Mouse (Mus musculus) lung, embryonic 14.5 days (tissue): Measurements from ENCODE around the gene Gfm1. TPM values are rescaled to one million over a fixed set of nuclear protein-coding genes. Genes with fewer than 3 reads are reported as not detected.

Experiments
- ATAC-seq: fragments of 200-750 bp; cut with Nextera tagmentation; 2 replicates; pipeline ENCODE4 v1.8.0; 2017; ENCODE audit warnings: mild to moderate bottlenecking, moderate TSS enrichment, moderate library complexity; ENCODE audit not compliant: insufficient read depth
- DNase-seq: peaks from one replicate; pipeline ENCODE4 v3.0.0-alpha.2; 2015
- H3K27ac ChIP-seq: fragments of 300-500 bp; sonication (generic); 2 replicates; pipeline ENCODE4 v1.5.1; 2014; ENCODE audit warnings: low read depth, mild to moderate bottlenecking, moderate library complexity
- H3K27me3 ChIP-seq: fragments of 300-500 bp; sonication (generic); 2 replicates; pipeline ENCODE4 v1.6.1; 2014; ENCODE audit warnings: low read length, control low read depth; ENCODE audit not compliant: insufficient read depth
- H3K36me3 ChIP-seq: fragments of 300-500 bp; sonication (generic); 2 replicates; pipeline ENCODE4 v1.6.1; 2014; ENCODE audit warnings: control low read depth; ENCODE audit not compliant: insufficient read depth
- H3K4me1 ChIP-seq: fragments of 300-500 bp; sonication (generic); 2 replicates; pipeline ENCODE4 v1.6.1; 2014; ENCODE audit warnings: antibody characterized with exemption, control low read depth; ENCODE audit not compliant: insufficient read depth
- H3K4me2 ChIP-seq: fragments of 300-500 bp; sonication (generic); 2 replicates; pipeline ENCODE4 v1.6.1; 2014; ENCODE audit warnings: mild to moderate bottlenecking
- H3K4me3 ChIP-seq: fragments of 300-500 bp; sonication (generic); 2 replicates; pipeline ENCODE4 v1.5.1; 2014; ENCODE audit warnings: low read depth, low read length
- H3K9ac ChIP-seq: fragments of 300-500 bp; sonication (generic); 2 replicates; pipeline ENCODE4 v1.6.1; 2014
- H3K9me3 ChIP-seq: fragments of 300-500 bp; sonication (generic); 2 replicates; pipeline ENCODE4 v1.6.1; 2016; ENCODE audit warnings: low read depth, low read length, control low read depth
- CTCF ChIP-seq: IDR thresholded peaks from 2 replicates; pipeline ENCODE4 v1.5.1; 2016; ENCODE audit warnings: antibody characterized with exemption, low read depth
- WGBS: fragments of 180-500 bp; shearing (Covaris S2); extraction: QIAGEN DNeasy Blood & Tissue Kit; methylation state at CpG from one replicate; pipeline ENCODE4 v1.1.7; 2014; 5-methylcytosine and 5-hydroxymethylcytosine counted together
- polyA plus RNA-seq: library from polyadenylated mRNA; unstranded; fragments of >200 nt; fragmentation: Nextera tagmentation; extraction: Ambion mirVana; gene quantifications from 2 replicates; pipeline ENCODE4 v1.2.1, GENCODE M21; 2014

Gfm1 gene
- polyA plus RNA-seq, 1 experiment from 2014 or later = 45.9 TPM

DNA sequence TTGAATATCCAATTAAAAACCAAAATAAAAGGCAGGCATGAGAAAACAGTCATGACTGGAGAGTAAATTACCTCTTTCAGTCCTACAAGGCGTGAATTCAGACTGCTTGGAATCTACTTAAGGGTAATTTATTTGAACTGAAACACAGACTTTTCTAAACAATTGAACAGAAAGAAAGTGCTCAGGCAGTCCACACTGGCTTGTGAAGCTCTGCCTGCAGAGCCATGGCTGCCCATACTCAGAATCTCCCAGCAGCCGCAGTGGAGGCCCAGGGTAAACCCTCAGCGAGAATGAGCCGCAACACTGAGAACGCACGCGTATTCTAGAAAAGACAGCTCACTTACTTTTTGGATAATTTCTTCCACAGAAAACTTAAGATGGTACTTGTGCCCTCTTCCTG is 32.1 kb downstream of the Gfm1 start:
- Histone ChIP-seq H3K4me3 (peak overlapping the region; percentile 53; the same call in 1 of the 2 replicates), H3K9ac (no peak overlapping the region)

DNA sequence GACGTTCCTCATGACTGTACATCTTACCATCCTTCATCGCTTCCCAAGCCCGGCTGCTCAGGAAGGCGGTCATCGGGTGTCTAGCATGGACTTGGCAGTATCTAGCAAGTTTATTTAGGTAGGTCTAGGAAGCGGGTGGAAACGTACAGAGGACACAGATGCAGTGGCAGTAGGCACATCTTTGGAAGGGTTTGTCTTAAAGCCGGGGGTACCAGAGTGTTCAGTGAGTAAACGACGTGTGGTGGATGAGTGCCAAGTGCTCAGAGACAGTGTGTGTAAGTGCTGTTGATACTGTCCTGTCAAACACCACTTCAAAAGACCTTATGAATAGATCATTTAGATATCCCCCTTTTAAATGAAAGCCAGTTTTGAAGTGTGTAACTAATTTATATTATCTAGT is 32.7 kb downstream of the Gfm1 start:
- 14% methylated on average over 10 of the region's 10 CpGs for WGBS
- no peak for TF ChIP-seq CTCF
- DNase-seq (peak; percentile 82), ATAC-seq (peak; percentile 66)
- Histone ChIP-seq H3K4me3 (peak overlapping the region; percentile 53), H3K4me1 (no peaks in the 10 kb centered on the region), H3K9me3 (no peaks in the 10 kb centered on the region), H3K4me2 (peak overlapping the region; percentile 79), H3K27me3 (no peaks in the 10 kb centered on the region), H3K9ac (peak overlapping the region; percentile 62), H3K36me3 (peaks cover 28% of the 10 kb centered on the region), H3K27ac (no peak overlapping the region)

More for the DNA sequence above, 32.1 kb downstream of the Gfm1 start:
- ATAC-seq = no peak
- DNase-seq = peak; percentile 17
- H3K27ac ChIP-seq = no peak overlapping the region
- H3K36me3 ChIP-seq = peaks cover 32% of the 10 kb centered on the region
- H3K27me3 ChIP-seq = no peaks in the 10 kb centered on the region
- H3K9me3 ChIP-seq = no peaks in the 10 kb centered on the region
- no peak for TF ChIP-seq CTCF
- peak overlapping the region; percentile 79 for H3K4me2 ChIP-seq
- WGBS = 62% methylated on average over 7 of the region's 7 CpGs
- H3K4me1 ChIP-seq = no peaks in the 10 kb centered on the region

DNA sequence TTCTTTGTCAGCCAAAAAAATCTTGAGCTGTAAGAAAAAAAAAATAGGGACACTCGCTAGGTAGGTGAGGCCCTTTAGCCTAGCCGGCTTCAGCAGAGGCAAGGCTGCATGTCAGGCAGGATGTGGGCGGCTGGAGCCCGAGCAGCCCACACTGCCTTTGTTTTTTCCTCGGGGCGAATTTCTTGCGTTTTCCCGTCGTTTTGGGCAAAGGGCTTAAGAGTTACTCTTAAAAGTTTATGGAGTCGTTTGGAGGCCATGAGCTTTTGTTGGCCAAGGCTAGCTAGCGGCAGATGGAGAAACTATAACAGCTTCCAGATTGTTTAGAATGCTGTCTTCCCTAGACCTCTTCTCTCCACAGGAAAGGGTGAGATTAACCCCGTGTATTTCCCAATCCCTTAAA is 33.1 kb downstream of the Gfm1 start:
- peaks cover 29% of the 10 kb centered on the region for H3K36me3 ChIP-seq
- peak overlapping the region; percentile 89 for H3K27ac ChIP-seq
- H3K27me3 ChIP-seq = no peaks in the 10 kb centered on the region
- WGBS = under 1% methylated on average over 12 of the region's 12 CpGs
- peak overlapping the region; percentile 62 for H3K9ac ChIP-seq
- ATAC-seq (peak; percentile 74), DNase-seq (peak; percentile 64)
- peak overlapping the region; percentile 79 for H3K4me2 ChIP-seq
- TF ChIP-seq CTCF = no peak
- H3K9me3 ChIP-seq = no peaks in the 10 kb centered on the region
- no peaks in the 10 kb centered on the region for H3K4me1 ChIP-seq
- H3K4me3 ChIP-seq = peak overlapping the region; percentile 53

DNA sequence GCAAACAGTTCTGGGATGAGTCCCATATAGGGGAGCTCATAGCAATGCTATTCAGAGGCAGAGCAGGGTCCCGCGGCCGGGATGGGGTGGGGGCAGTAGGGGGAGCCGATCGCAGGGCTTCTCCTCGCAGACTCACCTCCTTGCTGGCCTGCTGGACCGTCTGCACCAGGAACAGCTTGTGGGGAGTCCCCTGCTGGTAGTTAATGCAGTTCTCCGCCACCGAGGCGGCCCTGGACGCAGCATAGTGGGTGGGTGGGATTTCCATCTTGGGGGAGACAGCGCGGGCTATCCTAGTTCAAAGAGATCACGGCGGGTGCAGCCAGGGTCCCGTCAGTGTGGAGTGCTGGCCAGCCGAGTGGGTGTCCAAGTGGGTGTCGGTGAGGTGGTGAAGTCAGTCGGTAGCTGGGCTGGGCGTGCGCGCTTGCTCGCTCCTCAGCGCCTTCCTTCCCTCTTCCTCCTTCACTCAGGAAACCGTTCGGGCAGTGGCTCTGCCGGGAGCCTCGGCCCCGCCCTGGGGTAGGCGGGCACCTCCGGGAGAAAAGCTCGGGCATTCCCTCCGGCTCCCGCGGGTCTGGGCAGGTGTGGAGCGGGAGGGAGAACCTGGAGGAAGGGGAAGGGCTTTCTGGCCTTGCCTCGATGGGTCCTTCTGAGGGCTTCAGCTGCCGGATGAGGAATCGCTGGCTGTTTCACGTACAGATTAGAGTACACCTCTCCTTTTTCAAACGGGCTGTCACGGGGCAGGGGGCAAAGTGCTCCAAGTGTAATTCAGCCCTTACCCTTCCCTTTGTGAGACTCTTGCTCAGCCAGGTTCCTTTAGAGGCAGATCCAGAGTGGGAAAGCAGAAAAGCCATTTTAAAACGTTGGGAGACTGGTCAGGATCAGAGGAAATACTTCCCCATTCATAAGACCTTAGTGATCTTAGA is 33.8 kb downstream of the Gfm1 start, which contains the start of gene Lxn:
Lxn (minus strand) TSS at position 477 of the 923 bp plus-strand sequence.
- peak within 1 kb of the TSS; percentile 89 for H3K27ac ChIP-seq
- H3K9me3 ChIP-seq = no peaks in the 10 kb centered on the region
- peaks cover 28% of the 10 kb centered on the region for H3K36me3 ChIP-seq
- ATAC-seq (peak; percentile 91), DNase-seq (peak; percentile 82)
- H3K4me1 ChIP-seq = no peaks in the 10 kb centered on the region
- peak within 1 kb of the TSS; percentile 62 for H3K9ac ChIP-seq
- H3K27me3 ChIP-seq = no peaks in the 10 kb centered on the region
- H3K4me2 ChIP-seq = peak within 1 kb of the TSS; percentile 79
- WGBS = under 1% methylated on average over 43 of the region's 43 CpGs
- H3K4me3 ChIP-seq = peak within 1 kb of the TSS; percentile 53
- TF ChIP-seq CTCF = peak; percentile 66

DNA sequence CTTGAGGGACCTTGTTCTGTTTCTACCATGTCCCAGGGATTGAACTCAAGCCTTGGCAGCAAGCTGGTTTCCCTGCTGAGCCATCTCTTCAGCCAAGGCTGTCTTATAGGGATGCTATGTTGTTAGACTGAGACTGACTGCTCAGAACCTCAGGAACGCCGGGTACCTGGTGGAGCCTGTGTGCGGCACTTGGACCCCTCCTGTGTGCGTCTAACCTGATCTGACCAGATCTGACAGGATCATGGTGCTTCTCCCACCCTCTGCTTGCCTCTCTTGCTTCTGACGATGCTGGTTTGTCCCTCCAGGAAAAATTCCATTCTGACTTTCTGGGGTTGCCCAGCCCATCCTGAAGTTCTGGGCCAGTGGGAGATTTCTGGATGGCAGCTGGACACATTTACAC is 36.7 kb downstream of the Gfm1 start:
- Histone ChIP-seq H3K4me1 (no peaks in the 10 kb centered on the region), H3K27ac (no peak overlapping the region), H3K4me3 (no peak overlapping the region), H3K9ac (no peak overlapping the region), H3K27me3 (no peaks in the 10 kb centered on the region), H3K9me3 (no peaks in the 10 kb centered on the region), H3K4me2 (no peak overlapping the region), H3K36me3 (peaks cover 18% of the 10 kb centered on the region)
- 90% methylated on average over 5 of the region's 5 CpGs for WGBS
- DNase-seq (no peak), ATAC-seq (no peak)
- no peak for TF ChIP-seq CTCF

DNA sequence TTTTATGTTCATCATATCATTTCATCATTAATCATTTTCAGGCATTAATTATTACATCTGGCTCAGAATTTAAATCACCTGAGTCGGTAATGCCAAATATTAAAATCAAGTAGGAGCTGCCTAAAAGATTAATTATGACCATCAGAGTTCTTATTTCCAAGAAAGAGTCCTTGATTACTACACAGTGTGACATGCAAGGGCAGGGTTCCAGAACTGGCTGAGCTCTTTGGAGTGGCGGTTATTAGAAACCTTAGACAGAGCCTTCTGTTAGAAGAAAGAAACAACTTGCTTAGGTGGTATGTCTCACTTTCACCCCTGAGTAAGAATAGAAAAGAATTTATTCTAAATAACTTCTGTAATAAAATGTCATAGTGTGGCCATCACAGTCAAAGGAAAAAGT is 37.4 kb downstream of the Gfm1 start:
- no peak overlapping the region for H3K9ac ChIP-seq
- H3K27me3 ChIP-seq = no peaks in the 10 kb centered on the region
- 88% methylated on average over 2 of the region's 2 CpGs for WGBS
- DNase-seq (no peak), ATAC-seq (no peak)
- no peaks in the 10 kb centered on the region for H3K9me3 ChIP-seq
- H3K27ac ChIP-seq = no peak overlapping the region
- no peaks in the 10 kb centered on the region for H3K4me1 ChIP-seq
- TF ChIP-seq CTCF = no peak
- peaks cover 22% of the 10 kb centered on the region for H3K36me3 ChIP-seq
- H3K4me3 ChIP-seq = no peak overlapping the region
- H3K4me2 ChIP-seq = no peak overlapping the region

DNA sequence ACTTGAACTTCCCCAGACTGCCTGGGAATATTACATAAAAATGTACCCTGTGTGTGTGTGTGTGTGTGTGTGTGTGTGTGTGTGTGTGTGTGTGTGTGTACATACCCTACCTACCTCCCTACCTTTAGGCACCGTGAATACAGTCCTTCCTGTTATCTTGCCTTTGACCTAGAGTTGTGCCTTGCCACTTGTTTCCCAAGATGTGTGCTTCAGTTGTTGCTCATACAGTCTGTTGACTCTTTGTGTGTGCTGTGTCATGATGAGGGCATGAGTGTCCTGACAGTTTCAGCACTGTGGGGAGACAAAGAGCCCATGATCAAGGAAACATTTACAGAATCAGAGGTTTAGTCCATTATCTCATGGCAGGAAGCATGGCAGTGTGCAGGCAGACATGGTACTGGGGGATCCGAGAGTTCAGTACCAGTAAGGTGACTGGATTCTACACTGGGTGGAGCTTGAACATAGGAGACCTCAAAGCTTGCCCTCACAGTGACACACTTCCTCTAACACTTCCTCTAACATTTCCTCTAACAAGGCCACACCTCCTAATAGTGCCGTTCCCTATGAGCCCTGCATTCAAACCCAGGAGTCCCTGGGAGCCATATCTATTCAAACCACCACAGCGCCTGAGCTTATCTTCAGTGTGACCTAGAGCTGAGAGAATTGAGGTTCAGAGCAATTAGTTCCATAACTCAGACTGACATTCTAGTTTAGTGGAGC is 41.7 kb downstream of the Gfm1 start:
- 63% methylated on average over 4 of the region's 4 CpGs for WGBS
- peaks cover 42% of the 10 kb centered on the region for H3K36me3 ChIP-seq
- ATAC-seq = no peak; the same call in 1 of the 2 replicates

More for the DNA sequence above, 41.7 kb downstream of the Gfm1 start:
- no peak overlapping the region for H3K27ac ChIP-seq
- no peaks in the 10 kb centered on the region for H3K4me1 ChIP-seq
- DNase-seq = no peak
- no peak for TF ChIP-seq CTCF
- H3K4me2 ChIP-seq = no peak overlapping the region
- no peak overlapping the region for H3K9ac ChIP-seq
- no peaks in the 10 kb centered on the region for H3K9me3 ChIP-seq
- H3K27me3 ChIP-seq = no peaks in the 10 kb centered on the region
- no peak overlapping the region for H3K4me3 ChIP-seq
